Mouse (Mus musculus) forebrain, embryonic 15.5 days (tissue): ENCODE measurements around the gene Soat2. TPM values are rescaled to one million over a fixed set of nuclear protein-coding genes. Genes with fewer than 3 reads are reported as not detected.

Experiments used
- ATAC-seq: fragments of 200-750 bp; cut with Nextera tagmentation; replicated peaks from 2 replicates; pipeline ENCODE4 v1.8.0; 2017; ENCODE audit warnings: mild to moderate bottlenecking, moderate TSS enrichment, moderate library complexity
- H3K27ac ChIP-seq: fragments of 300-500 bp; sonication (generic); replicated peaks from 2 replicates; pipeline ENCODE4 v1.5.1; 2015; ENCODE audit warnings: mild to moderate bottlenecking, inconsistent platforms
- H3K27me3 ChIP-seq: fragments of 300-500 bp; sonication (generic); 2 replicates; pipeline ENCODE4 v1.6.1; 2015; ENCODE audit warnings: inconsistent platforms
- H3K36me3 ChIP-seq: fragments of 300-500 bp; sonication (generic); 2 replicates; pipeline ENCODE4 v1.6.1; 2015; ENCODE audit warnings: mild to moderate bottlenecking, inconsistent platforms
- H3K4me1 ChIP-seq: fragments of 300-500 bp; sonication (generic); 2 replicates; pipeline ENCODE4 v1.6.1; 2015; ENCODE audit warnings: inconsistent platforms
- H3K4me2 ChIP-seq: fragments of 300-500 bp; sonication (generic); replicated peaks from 2 replicates; pipeline ENCODE4 v1.6.1; 2015; ENCODE audit warnings: mild to moderate bottlenecking, inconsistent platforms
- H3K4me3 ChIP-seq: fragments of 300-500 bp; sonication (generic); 2 replicates; pipeline ENCODE4 v1.5.1; 2015; ENCODE audit warnings: mild to moderate bottlenecking, inconsistent platforms
- H3K9ac ChIP-seq: fragments of 300-500 bp; sonication (generic); replicated peaks from 2 replicates; pipeline ENCODE4 v1.6.1; 2015; ENCODE audit warnings: mild to moderate bottlenecking, inconsistent platforms
- H3K9me3 ChIP-seq: fragments of 300-500 bp; sonication (generic); 2 replicates; pipeline ENCODE4 v1.6.1; 2016; ENCODE audit warnings: inconsistent platforms
- WGBS: fragments of 180-500 bp; shearing (Covaris S2); methylation state at CpG from one replicate; pipeline ENCODE4 v1.1.7; 2015; ENCODE audit warnings: mixed read lengths; 5-methylcytosine and 5-hydroxymethylcytosine counted together
- polyA plus RNA-seq: library from polyadenylated mRNA; unstranded; fragments of >200 nt; fragmentation: Nextera tagmentation; extraction: Ambion mirVana; gene quantifications from 2 replicates; pipeline ENCODE4 v1.2.1, GENCODE M21; 2015

Gene Soat2
- polyA plus RNA-seq, 1 experiment from 2014 or later, result not detected

GRCm38 (mm10) chr15:102160415-102161060, 10.2 kb downstream of the Soat2 start:
- Histone ChIP-seq H3K9ac (no peak overlapping the region), H3K27ac (no peak overlapping the region), H3K9me3 (no peaks in the 10 kb centered on the region), H3K4me2 (no peak overlapping the region), H3K4me3 (no peak overlapping the region), H3K36me3 (no peaks in the 10 kb centered on the region), H3K27me3 (no peaks in the 10 kb centered on the region), H3K4me1 (no peaks in the 10 kb centered on the region)
- WGBS, result 67% methylated on average over 26 of the region's 27 CpGs
- no peak for ATAC-seq

GRCm38 (mm10) chr15:102163900-102164693, 13.8 kb downstream of the Soat2 start:
- H3K27ac ChIP-seq, result no peak overlapping the region
- H3K36me3 ChIP-seq, result no peaks in the 10 kb centered on the region
- no peaks in the 10 kb centered on the region for H3K9me3 ChIP-seq
- ATAC-seq, result no peak
- no peak overlapping the region for H3K9ac ChIP-seq
- H3K27me3 ChIP-seq, result no peaks in the 10 kb centered on the region
- H3K4me3 ChIP-seq, result no peak overlapping the region
- H3K4me1 ChIP-seq, result no peaks in the 10 kb centered on the region
- no peak overlapping the region for H3K4me2 ChIP-seq
- 60% methylated on average over 3 of the region's 3 CpGs for WGBS

- Histone ChIP-seq H3K4me1 (no peaks in the 10 kb centered on the region), H3K36me3 (no peaks in the 10 kb centered on the region), H3K4me3 (no peak overlapping the region), H3K9ac (no peak overlapping the region), H3K4me2 (no peak overlapping the region), H3K27ac (no peak overlapping the region), H3K9me3 (no peaks in the 10 kb centered on the region), H3K27me3 (no peaks in the 10 kb centered on the region)
- ATAC-seq, result no peak
- 64% methylated on average over 6 of the region's 6 CpGs for WGBS
These were observed 15.3 kb downstream of the Soat2 start for GRCm38 (mm10) chr15:102165468-102166100.

GRCm38 (mm10) chr15:102167620-102168021, 17.3 kb downstream of the Soat2 start:
- no peaks in the 10 kb centered on the region for H3K36me3 ChIP-seq
- H3K4me3 ChIP-seq, result no peak overlapping the region
- no peaks in the 10 kb centered on the region for H3K27me3 ChIP-seq
- no peak overlapping the region for H3K27ac ChIP-seq
- no peak overlapping the region for H3K9ac ChIP-seq
- WGBS, result 77% methylated on average over 6 of the region's 6 CpGs
- H3K4me2 ChIP-seq, result no peak overlapping the region
- no peak for ATAC-seq
- H3K4me1 ChIP-seq, result no peaks in the 10 kb centered on the region
- H3K9me3 ChIP-seq, result no peaks in the 10 kb centered on the region

GRCm38 (mm10) chr15:102169064-102169463, 18.7 kb downstream of the Soat2 start:
- H3K9ac ChIP-seq, result no peak overlapping the region
- H3K36me3 ChIP-seq, result no peaks in the 10 kb centered on the region
- no peaks in the 10 kb centered on the region for H3K4me1 ChIP-seq
- ATAC-seq, result no peak
- H3K27me3 ChIP-seq, result no peaks in the 10 kb centered on the region
- no peak overlapping the region for H3K4me3 ChIP-seq
- H3K4me2 ChIP-seq, result no peak overlapping the region
- H3K9me3 ChIP-seq, result no peaks in the 10 kb centered on the region; the same call in 1 of the 2 replicates
- WGBS, result 66% methylated on average over 2 of the region's 2 CpGs
- no peak overlapping the region for H3K27ac ChIP-seq

GRCm38 (mm10) chr15:102173581-102173980, 23.3 kb downstream of the Soat2 start:
- no peaks in the 10 kb centered on the region for H3K4me1 ChIP-seq
- H3K9me3 ChIP-seq, result no peaks in the 10 kb centered on the region; the same call in 1 of the 2 replicates
- WGBS, result 88% methylated on average over 3 of the region's 3 CpGs
- no peak overlapping the region for H3K4me3 ChIP-seq
- no peaks in the 10 kb centered on the region for H3K27me3 ChIP-seq
- H3K4me2 ChIP-seq, result no peak overlapping the region
- H3K36me3 ChIP-seq, result no peaks in the 10 kb centered on the region
- no peak for ATAC-seq
- no peak overlapping the region for H3K9ac ChIP-seq
- no peak overlapping the region for H3K27ac ChIP-seq

GRCm38 (mm10) chr15:102175736-102176319, 25.5 kb downstream of the Soat2 start:
- 90% methylated on average over 16 of the region's 16 CpGs for WGBS
- ATAC-seq, result no peak

GRCm38 (mm10) chr15:102176571-102177316, 26.4 kb downstream of the Soat2 start:
- Histone ChIP-seq H3K36me3 (no peaks in the 10 kb centered on the region), H3K27me3 (no peaks in the 10 kb centered on the region), H3K4me1 (no peaks in the 10 kb centered on the region), H3K9ac (no peak overlapping the region), H3K4me2 (no peak overlapping the region), H3K4me3 (no peak overlapping the region), H3K27ac (no peak overlapping the region), H3K9me3 (no peaks in the 10 kb centered on the region; the same call in 1 of the 2 replicates)
- 87% methylated on average over 7 of the region's 7 CpGs for WGBS
- no peak for ATAC-seq

More at GRCm38 (mm10) chr15:102175736-102176319, 25.5 kb downstream of the Soat2 start:
- Histone ChIP-seq H3K27me3 (no peaks in the 10 kb centered on the region), H3K9ac (no peak overlapping the region), H3K9me3 (no peaks in the 10 kb centered on the region; the same call in 1 of the 2 replicates), H3K36me3 (no peaks in the 10 kb centered on the region), H3K27ac (no peak overlapping the region), H3K4me3 (no peak overlapping the region), H3K4me2 (no peak overlapping the region), H3K4me1 (no peaks in the 10 kb centered on the region)

GRCm38 (mm10) chr15:102177417-102177816, 27.1 kb downstream of the Soat2 start:
- no peak overlapping the region for H3K27ac ChIP-seq
- no peaks in the 10 kb centered on the region for H3K4me1 ChIP-seq
- no peaks in the 10 kb centered on the region; the same call in 1 of the 2 replicates for H3K9me3 ChIP-seq
- H3K27me3 ChIP-seq, result no peaks in the 10 kb centered on the region
- no peak for ATAC-seq
- no peak overlapping the region for H3K9ac ChIP-seq
- 84% methylated on average over 8 of the region's 8 CpGs for WGBS
- no peaks in the 10 kb centered on the region for H3K36me3 ChIP-seq
- H3K4me2 ChIP-seq, result no peak overlapping the region
- no peak overlapping the region for H3K4me3 ChIP-seq

- H3K4me3 ChIP-seq, result no peak overlapping the region
- ATAC-seq, result no peak
- no peak overlapping the region for H3K27ac ChIP-seq
- 18% methylated on average over 6 of the region's 6 CpGs for WGBS
- no peaks in the 10 kb centered on the region for H3K4me1 ChIP-seq
- H3K9me3 ChIP-seq, result no peaks in the 10 kb centered on the region; the same call in 1 of the 2 replicates
- no peaks in the 10 kb centered on the region for H3K36me3 ChIP-seq
- no peaks in the 10 kb centered on the region for H3K27me3 ChIP-seq
- H3K4me2 ChIP-seq, result no peak overlapping the region
- H3K9ac ChIP-seq, result no peak overlapping the region
These were observed 28.0 kb downstream of the Soat2 start for GRCm38 (mm10) chr15:102178279-102178678.

GRCm38 (mm10) chr15:102179106-102179505, 28.8 kb downstream of the Soat2 start:
- WGBS, result 76% methylated on average over 9 of the region's 9 CpGs
- no peak for ATAC-seq
- H3K4me1 ChIP-seq, result no peaks in the 10 kb centered on the region
- no peaks in the 10 kb centered on the region; the same call in 1 of the 2 replicates for H3K9me3 ChIP-seq
- H3K27ac ChIP-seq, result no peak overlapping the region
- no peaks in the 10 kb centered on the region for H3K27me3 ChIP-seq
- H3K9ac ChIP-seq, result no peak overlapping the region
- no peak overlapping the region for H3K4me2 ChIP-seq
- no peaks in the 10 kb centered on the region for H3K36me3 ChIP-seq
- H3K4me3 ChIP-seq, result no peak overlapping the region
